Mouse (Mus musculus) MEL (cell line): ENCODE results near the gene Rcn2. TPM values are rescaled to one million over a fixed set of nuclear protein-coding genes. Genes with fewer than 3 reads are reported as not detected.

Source experiments
- DNase-seq: peaks from one replicate; pipeline ENCODE4 v3.0.0; 2011; ENCODE audit warnings: low read depth, low spot score
- H3K27ac ChIP-seq: 2 replicates; pipeline ENCODE4 v1.5.1; 2012; ENCODE audit warnings: low read depth, mild to moderate bottlenecking, control low read depth, low read length, moderate library complexity; ENCODE audit not compliant: control insufficient read depth
- H3K27me3 ChIP-seq, 2 experiments: fragments of 150-350 bp in 1 of 2; sonication (generic) in 1 of 2; 2 replicates each; pipeline ENCODE4 v1.6.1; 2012; ENCODE audit warnings: low read length in 2 of 2, mild to moderate bottlenecking in 2 of 2, improper control_type of control experiment in 1 of 2, moderate library complexity in 1 of 2; ENCODE audit not compliant: insufficient read depth in 2 of 2, control insufficient read depth in 1 of 2
- H3K36me3 ChIP-seq, 2 experiments: 2 replicates each; pipeline ENCODE4 v1.6.1; 2012 to 2014; ENCODE audit warnings: low read length in 2 of 2, improper control_type of control experiment in 1 of 2, inconsistent platforms in 1 of 2, mild to moderate bottlenecking in 1 of 2; ENCODE audit not compliant: insufficient read depth in 2 of 2, control insufficient read depth in 1 of 2
- H3K4me1 ChIP-seq, 2 experiments: fragments of 150-350 bp in 1 of 2; sonication (generic) in 1 of 2; 2 replicates each; pipeline ENCODE4 v1.6.1; 2012; ENCODE audit warnings: low read length in 2 of 2, improper control_type of control experiment in 1 of 2, mild to moderate bottlenecking in 1 of 2; ENCODE audit not compliant: insufficient read depth in 2 of 2, control insufficient read depth in 1 of 2
- H3K4me3 ChIP-seq, 2 experiments: fragments of 150-350 bp in 1 of 2; sonication (generic) in 1 of 2; 2 replicates each; pipeline ENCODE4 v1.5.1; 2012; ENCODE audit warnings: low read depth in 2 of 2, low read length in 2 of 2, mild to moderate bottlenecking in 2 of 2, moderate library complexity in 2 of 2, control low read depth in 1 of 2, improper control_type of control experiment in 1 of 2; ENCODE audit not compliant: control insufficient read depth in 1 of 2, insufficient read depth in 1 of 2
- H3K79me2 ChIP-seq: 2 replicates; pipeline ENCODE4 v1.6.1; 2012; ENCODE audit warnings: mild to moderate bottlenecking, low read length, moderate library complexity; ENCODE audit not compliant: control insufficient read depth, poor library complexity, insufficient read depth
- H3K9ac ChIP-seq: 2 replicates; pipeline ENCODE4 v1.6.1; 2012; ENCODE audit warnings: low read depth, mild to moderate bottlenecking, control low read depth, low read length, moderate library complexity; ENCODE audit not compliant: control insufficient read depth, poor library complexity, severe bottlenecking
- H3K9me3 ChIP-seq: fragments of 150-350 bp; sonication (generic); replicated peaks from 2 replicates; pipeline ENCODE4 v1.6.1; 2012; ENCODE audit warnings: mild to moderate bottlenecking, low read length, improper control_type of control experiment, moderate library complexity; ENCODE audit not compliant: insufficient read depth
- CHD1 ChIP-seq: IDR thresholded peaks from 2 replicates; pipeline ENCODE4 v1.6.1; 2012; ENCODE audit warnings: low read depth, mild to moderate bottlenecking, inconsistent platforms, low read length, improper control_type of control experiment
- CHD2 ChIP-seq: IDR thresholded peaks from 2 replicates; pipeline ENCODE4 v1.6.1; 2011; ENCODE audit warnings: low read length, improper control_type of control experiment
- CTCF ChIP-seq, 3 experiments: IDR thresholded peaks in 2 of 3; conservative IDR thresholded peaks in 1 of 3; 2 replicates each; pipeline ENCODE4 v1.5.1; 2011 to 2012; ENCODE audit warnings: low read length in 3 of 3, low read depth in 2 of 3, mild to moderate bottlenecking in 2 of 3, improper control_type of control experiment in 1 of 3, inconsistent platforms in 1 of 3, mixed read lengths in 1 of 3, moderate library complexity in 1 of 3; ENCODE audit not compliant: control insufficient read depth in 1 of 3, insufficient read depth in 1 of 3, poor library complexity in 1 of 3, severe bottlenecking in 1 of 3
- E2F4 ChIP-seq: IDR thresholded peaks from 2 replicates; pipeline ENCODE4 v1.6.1; 2011; ENCODE audit warnings: low read depth, low read length, improper control_type of control experiment, borderline replicate concordance
- EP300 ChIP-seq, 2 experiments: IDR thresholded peaks; 2 replicates each; pipeline ENCODE4 v1.6.1; 2011; ENCODE audit warnings: improper control_type of control experiment in 2 of 2, low read length in 2 of 2, low read depth in 1 of 2, mild to moderate bottlenecking in 1 of 2
- ETS1 ChIP-seq: IDR thresholded peaks from 2 replicates; pipeline ENCODE4 v1.6.1; 2012; ENCODE audit warnings: low read depth, mild to moderate bottlenecking, inconsistent platforms, low read length, improper control_type of control experiment, moderate library complexity
- GATA1 ChIP-seq: IDR thresholded peaks from 2 replicates; pipeline ENCODE4 v1.6.1; 2011; ENCODE audit warnings: low read depth, low read length, improper control_type of control experiment
- HCFC1 ChIP-seq: IDR thresholded peaks from 2 replicates; pipeline ENCODE4 v1.6.1; 2012; ENCODE audit warnings: low read depth, mild to moderate bottlenecking, inconsistent platforms, low read length, improper control_type of control experiment, moderate library complexity
- JUND ChIP-seq: IDR thresholded peaks from 2 replicates; pipeline ENCODE4 v1.6.1; 2011; ENCODE audit warnings: low read depth, mild to moderate bottlenecking, improper control_type of control experiment, low read length
- KAT2A ChIP-seq: conservative IDR thresholded peaks from 2 replicates; pipeline ENCODE4 v1.6.1; 2012; ENCODE audit warnings: low read depth, low read length, improper control_type of control experiment, inconsistent platforms
- MAFK ChIP-seq: IDR thresholded peaks from 2 replicates; pipeline ENCODE4 v1.6.1; 2011; ENCODE audit warnings: low read depth, mild to moderate bottlenecking, low read length, improper control_type of control experiment, borderline replicate concordance
- MAX ChIP-seq: IDR thresholded peaks from 2 replicates; pipeline ENCODE4 v1.6.1; 2011; ENCODE audit warnings: low read length, improper control_type of control experiment
- MAZ ChIP-seq: IDR thresholded peaks from 2 replicates; pipeline ENCODE4 v1.6.1; 2012; ENCODE audit warnings: low read depth, mild to moderate bottlenecking, inconsistent platforms, low read length, improper control_type of control experiment
- MEF2A ChIP-seq: IDR thresholded peaks from 2 replicates; pipeline ENCODE4 v1.6.1; 2014; ENCODE audit warnings: low read depth, mild to moderate bottlenecking, inconsistent platforms, low read length, improper control_type of control experiment; ENCODE audit not compliant: poor library complexity, insufficient replicate concordance, severe bottlenecking; ENCODE audit errors: extremely low read depth
- MXI1 ChIP-seq: IDR thresholded peaks from 2 replicates; pipeline ENCODE4 v1.6.1; 2011; ENCODE audit warnings: mild to moderate bottlenecking, low read depth, low read length, improper control_type of control experiment
- MYB ChIP-seq: IDR thresholded peaks from 2 replicates; pipeline ENCODE4 v1.6.1; 2011; ENCODE audit warnings: mild to moderate bottlenecking, low read depth, low read length, improper control_type of control experiment
- MYC ChIP-seq: IDR thresholded peaks from 2 replicates; pipeline ENCODE4 v1.6.1; 2011; ENCODE audit warnings: low read depth, mild to moderate bottlenecking, low read length, improper control_type of control experiment, moderate library complexity
- POLR2A ChIP-seq, 2 experiments: IDR thresholded peaks; 2 replicates each; pipeline ENCODE4 v1.6.1; 2011 to 2012; ENCODE audit warnings: low read length in 2 of 2, mild to moderate bottlenecking in 2 of 2, control low read depth in 1 of 2, improper control_type of control experiment in 1 of 2, low read depth in 1 of 2, moderate library complexity in 1 of 2; ENCODE audit not compliant: control insufficient read depth in 1 of 2, insufficient read depth in 1 of 2, poor library complexity in 1 of 2
- POLR2AphosphoS5 ChIP-seq: IDR thresholded peaks from 2 replicates; pipeline ENCODE4 v1.6.1; 2012; ENCODE audit warnings: low read depth, borderline replicate concordance, mild to moderate bottlenecking, inconsistent platforms, low read length, moderate library complexity, mixed read lengths
- RAD21 ChIP-seq: IDR thresholded peaks from 2 replicates; pipeline ENCODE4 v1.6.1; 2011; ENCODE audit warnings: mild to moderate bottlenecking, low read depth, low read length, improper control_type of control experiment
- RCOR1 ChIP-seq: IDR thresholded peaks from 2 replicates; pipeline ENCODE4 v1.6.1; 2012; ENCODE audit warnings: low read depth, mild to moderate bottlenecking, inconsistent platforms, low read length, improper control_type of control experiment
- SMC3 ChIP-seq: IDR thresholded peaks from 2 replicates; pipeline ENCODE4 v1.6.1; 2011; ENCODE audit warnings: low read depth, low read length, improper control_type of control experiment
- TBP ChIP-seq: IDR thresholded peaks from 2 replicates; pipeline ENCODE4 v1.8.0; 2011; ENCODE audit warnings: low read depth, low read length, improper control_type of control experiment
- TCF12 ChIP-seq: IDR thresholded peaks from 2 replicates; pipeline ENCODE4 v1.6.1; 2014; ENCODE audit warnings: low read depth, mild to moderate bottlenecking, inconsistent platforms, low read length, improper control_type of control experiment, moderate library complexity
- UBTF ChIP-seq: IDR thresholded peaks from 2 replicates; pipeline ENCODE4 v1.6.1; 2012; ENCODE audit warnings: low read depth, mild to moderate bottlenecking, inconsistent platforms, low read length, improper control_type of control experiment, moderate library complexity, borderline replicate concordance; ENCODE audit not compliant: insufficient read depth
- USF1 ChIP-seq: IDR thresholded peaks from 2 replicates; pipeline ENCODE4 v1.6.1; 2014; ENCODE audit warnings: low read depth, mild to moderate bottlenecking, inconsistent platforms, low read length, improper control_type of control experiment, moderate library complexity
- USF2 ChIP-seq, 2 experiments: IDR thresholded peaks; 2 replicates each; pipeline ENCODE4 v1.6.1; 2011 to 2012; ENCODE audit warnings: improper control_type of control experiment in 2 of 2, low read length in 2 of 2, borderline replicate concordance in 1 of 2, inconsistent platforms in 1 of 2, low read depth in 1 of 2, mild to moderate bottlenecking in 1 of 2; ENCODE audit not compliant: insufficient read depth in 1 of 2
- ZKSCAN1 ChIP-seq: IDR thresholded peaks from 2 replicates; pipeline ENCODE4 v1.6.1; 2012; ENCODE audit warnings: low read depth, mild to moderate bottlenecking, inconsistent platforms, low read length, improper control_type of control experiment, moderate library complexity
- polyA plus RNA-seq, 2 experiments: library from polyadenylated mRNA; stranded (reverse) in 1 of 2; unstranded in 1 of 2; fragments of >175 nt in 1 of 2; fragments of >200 nt in 1 of 2; gene quantifications; 2 replicates each; pipeline versions ENCODE4 v1.2.1 to v1.2.4; 2012; ENCODE audit warnings: low replicate concordance in 2 of 2, low read depth in 1 of 2; ENCODE audit not compliant: insufficient read length in 2 of 2, insufficient read depth in 1 of 2, missing spikeins in 1 of 2
- total RNA-seq: library from RNA; depleted of rRNA; stranded (reverse); fragments of 300-350 nt; gene quantifications from 2 replicates; pipeline ENCODE4 v1.2.3, GENCODE M21; 2012

Rcn2 gene
- total and polyA plus RNA-seq, 3 experiments: 16.9 to 28.6 TPM; not detected in 1

GRCm38 (mm10) chr9:56067964-56068363 lies 26.3 kb downstream of the Rcn2 start:
- no peak overlapping the region for H3K27ac ChIP-seq

GRCm38 (mm10) chr9:56068630-56069029 lies 27.0 kb downstream of the Rcn2 start:
- H3K36me3 ChIP-seq: peaks cover 0 to 2% of the 10 kb centered on the region in 2 experiments; a peak in 1 of 4 replicates
- H3K9ac ChIP-seq: no peak overlapping the region
- H3K27ac ChIP-seq: no peak overlapping the region
- DNase-seq: no peak
- TF ChIP-seq CHD1 (no peak), ETS1 (no peak), SMC3 (no peak), EP300 (IDR thresholded peaks at IDR 0.05; ENCODE audit: low read depth in 1 of 2, low read length in 2 of 2) (no peak), MYB (no peak), E2F4 (no peak), RCOR1 (no peak), HCFC1 (no peak), POLR2A (IDR thresholded peaks at IDR 0.05; ENCODE audit: control insufficient read depth in 1 of 2, insufficient read depth in 1 of 2, low read depth in 1 of 2, low read length in 2 of 2, poor library complexity in 1 of 2) (no peak), JUND (no peak), MXI1 (no peak), TBP (no peak), MAZ (no peak), USF2 (IDR thresholded peaks at IDR 0.05; ENCODE audit: borderline replicate concordance in 1 of 2, insufficient read depth in 1 of 2, low read depth in 1 of 2, low read length in 2 of 2) (no peak), MAFK (no peak), CTCF (IDR thresholded peaks at IDR 0.05 in 2 of 3, conservative IDR thresholded peaks at IDR 0.05 in 1 of 3; ENCODE audit: control insufficient read depth in 1 of 3, insufficient read depth in 1 of 3, low read depth in 2 of 3, low read length in 3 of 3, poor library complexity in 1 of 3, severe bottlenecking in 1 of 3) (no peak), KAT2A (no peak)
- H3K9me3 ChIP-seq: no peaks in the 10 kb centered on the region
- no peak overlapping the region for H3K4me3 ChIP-seq
- H3K79me2 ChIP-seq: no peaks in the 10 kb centered on the region
- no peaks in the 10 kb centered on the region for H3K27me3 ChIP-seq
- H3K4me1 ChIP-seq: no peaks in the 10 kb centered on the region

More at GRCm38 (mm10) chr9:56067964-56068363, 26.3 kb downstream of the Rcn2 start:
- Histone ChIP-seq H3K79me2 (no peaks in the 10 kb centered on the region), H3K27me3 (no peaks in the 10 kb centered on the region), H3K4me1 (no peaks in the 10 kb centered on the region), H3K9ac (no peak overlapping the region), H3K36me3 (peaks cover 0 to 2% of the 10 kb centered on the region in 2 experiments; a peak in 1 of 4 replicates), H3K9me3 (no peaks in the 10 kb centered on the region), H3K4me3 (no peak overlapping the region)
- peak; percentile 49 for DNase-seq
- TF ChIP-seq ETS1: no peak
- no peak for TF ChIP-seq RAD21
- TF ChIP-seq TCF12: no peak
- TF ChIP-seq UBTF: no peak
- no peak for TF ChIP-seq USF1
- TF ChIP-seq MYC: no peak
- TF ChIP-seq ZKSCAN1: no peak
- no peak for TF ChIP-seq CTCF (IDR thresholded peaks at IDR 0.05 in 2 of 3, conservative IDR thresholded peaks at IDR 0.05 in 1 of 3; ENCODE audit: control insufficient read depth in 1 of 3, insufficient read depth in 1 of 3, low read depth in 2 of 3, low read length in 3 of 3, poor library complexity in 1 of 3, severe bottlenecking in 1 of 3)
- TF ChIP-seq KAT2A: no peak
- TF ChIP-seq SMC3: no peak
- no peak for TF ChIP-seq EP300 (IDR thresholded peaks at IDR 0.05; ENCODE audit: low read depth in 1 of 2, low read length in 2 of 2)
- no peak for TF ChIP-seq MAZ
- no peak for TF ChIP-seq CHD2
- TF ChIP-seq GATA1: no peak
- no peak for TF ChIP-seq USF2 (IDR thresholded peaks at IDR 0.05; ENCODE audit: borderline replicate concordance in 1 of 2, insufficient read depth in 1 of 2, low read depth in 1 of 2, low read length in 2 of 2)
- no peak for TF ChIP-seq MEF2A
- no peak for TF ChIP-seq HCFC1
- no peak for TF ChIP-seq POLR2AphosphoS5
- TF ChIP-seq MAX: no peak
